Mouse (Mus musculus) embryonic facial prominence, embryonic 15.5 days (tissue): ENCODE results near the gene A630001G21Rik. TPM values are rescaled to one million over a fixed set of nuclear protein-coding genes. Genes with fewer than 3 reads are reported as not detected.

Source experiments
- ATAC-seq: fragments of 200-750 bp; cut with Nextera tagmentation; 2 replicates; pipeline ENCODE4 v1.8.0; 2017; ENCODE audit warnings: low read depth, moderate TSS enrichment; ENCODE audit not compliant: insufficient number of reproducible peaks, low FRiP score, low TSS enrichment
- H3K27ac ChIP-seq: fragments of 300-500 bp; sonication (generic); replicated peaks from 2 replicates; pipeline ENCODE4 v1.5.1; 2015; ENCODE audit warnings: mild to moderate bottlenecking, inconsistent platforms
- H3K27me3 ChIP-seq: fragments of 300-500 bp; sonication (generic); 2 replicates; pipeline ENCODE4 v1.6.1; 2015; ENCODE audit warnings: inconsistent platforms
- H3K36me3 ChIP-seq: fragments of 300-500 bp; sonication (generic); 2 replicates; pipeline ENCODE4 v1.6.1; 2015; ENCODE audit warnings: mild to moderate bottlenecking, inconsistent platforms
- H3K4me1 ChIP-seq: fragments of 300-500 bp; sonication (generic); 2 replicates; pipeline ENCODE4 v1.6.1; 2015; ENCODE audit warnings: inconsistent platforms
- H3K4me2 ChIP-seq: fragments of 300-500 bp; sonication (generic); replicated peaks from 2 replicates; pipeline ENCODE4 v1.6.1; 2015; ENCODE audit warnings: mild to moderate bottlenecking, inconsistent platforms
- H3K4me3 ChIP-seq: fragments of 300-500 bp; sonication (generic); replicated peaks from 2 replicates; pipeline ENCODE4 v1.5.1; 2015; ENCODE audit warnings: mild to moderate bottlenecking, inconsistent platforms
- H3K9ac ChIP-seq: fragments of 300-500 bp; sonication (generic); 2 replicates; pipeline ENCODE4 v1.6.1; 2015; ENCODE audit warnings: inconsistent platforms
- H3K9me3 ChIP-seq: fragments of 300-500 bp; sonication (generic); replicated peaks from 2 replicates; pipeline ENCODE4 v1.6.1; 2016; ENCODE audit warnings: inconsistent platforms
- WGBS: fragments of 180-500 bp; shearing (Covaris S2); methylation state at CpG from one replicate; pipeline ENCODE4 v1.1.7; 2015; 5-methylcytosine and 5-hydroxymethylcytosine counted together
- polyA plus RNA-seq: library from polyadenylated mRNA; unstranded; fragments of >200 nt; fragmentation: Nextera tagmentation; extraction: Ambion mirVana; gene quantifications from 2 replicates; pipeline ENCODE4 v1.2.1, GENCODE M21; 2015

A630001G21Rik gene
- polyA plus RNA-seq, 1 experiment from 2014 or later = 1.7 TPM

DNA sequence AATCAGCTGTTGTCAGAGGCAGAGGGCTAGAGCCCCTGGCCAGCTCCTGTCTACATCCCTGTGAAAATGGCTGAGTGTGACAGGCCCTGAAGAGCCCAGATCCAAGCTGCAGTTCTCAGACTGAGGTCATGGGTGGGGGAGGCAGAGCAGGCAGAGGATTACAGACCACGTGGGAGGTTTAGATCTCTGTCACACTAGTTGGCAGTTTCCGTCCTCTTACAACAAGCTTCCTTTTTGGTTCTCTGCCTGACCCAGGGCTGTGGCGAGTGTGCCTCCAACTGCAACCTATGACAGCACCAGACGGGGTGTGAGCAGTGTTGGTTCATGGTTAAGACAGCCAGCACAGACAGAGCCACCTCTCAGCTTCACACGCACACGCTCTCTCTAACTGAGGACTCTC lies 26.9 kb downstream of the A630001G21Rik start:
- Histone ChIP-seq H3K9ac (no peak overlapping the region), H3K36me3 (no peaks in the 10 kb centered on the region), H3K4me2 (no peak overlapping the region), H3K9me3 (no peaks in the 10 kb centered on the region), H3K4me1 (peaks cover 15% of the 10 kb centered on the region; the same call in 1 of the 2 replicates), H3K4me3 (no peak overlapping the region), H3K27me3 (no peaks in the 10 kb centered on the region), H3K27ac (peak overlapping the region; percentile 74)
- peak; percentile 53; the same call in 1 of the 2 replicates for ATAC-seq
- WGBS = 35% methylated on average over 6 of the region's 6 CpGs

- no peak for ATAC-seq
- 81% methylated on average over 4 of the region's 4 CpGs for WGBS
- no peaks in the 10 kb centered on the region for H3K27me3 ChIP-seq
Observed at GRCm38 (mm10) chr1:85750650-85751049, 27.8 kb downstream of the A630001G21Rik start.

GRCm38 (mm10) chr1:85749829-85750228 lies 28.6 kb downstream of the A630001G21Rik start:
- ATAC-seq = no peak
- Histone ChIP-seq H3K36me3 (no peaks in the 10 kb centered on the region), H3K27me3 (no peaks in the 10 kb centered on the region), H3K4me1 (peaks cover 15% of the 10 kb centered on the region; the same call in 1 of the 2 replicates), H3K4me3 (no peak overlapping the region), H3K9me3 (no peaks in the 10 kb centered on the region), H3K27ac (no peak overlapping the region), H3K9ac (no peak overlapping the region), H3K4me2 (no peak overlapping the region)
- 57% methylated on average over 2 of the region's 2 CpGs for WGBS

More at GRCm38 (mm10) chr1:85750650-85751049, 27.8 kb downstream of the A630001G21Rik start:
- no peaks in the 10 kb centered on the region for H3K36me3 ChIP-seq
- no peak overlapping the region for H3K9ac ChIP-seq
- H3K9me3 ChIP-seq = no peaks in the 10 kb centered on the region
- H3K4me2 ChIP-seq = no peak overlapping the region
- H3K4me3 ChIP-seq = no peak overlapping the region
- H3K27ac ChIP-seq = 0 out of 2 replicates have a peak overlapping the region, but pooled peaks have one; percentile 74
- peaks cover 15% of the 10 kb centered on the region; the same call in 1 of the 2 replicates for H3K4me1 ChIP-seq

GRCm38 (mm10) chr1:85746511-85746910 lies 31.9 kb downstream of the A630001G21Rik start:
- no peak overlapping the region for H3K27ac ChIP-seq
- H3K4me3 ChIP-seq = no peak overlapping the region
- no peak overlapping the region for H3K9ac ChIP-seq
- no peaks in the 10 kb centered on the region for H3K36me3 ChIP-seq
- H3K4me2 ChIP-seq = no peak overlapping the region
- H3K27me3 ChIP-seq = no peaks in the 10 kb centered on the region
- no peak for ATAC-seq
- 84% methylated on average over 5 of the region's 5 CpGs for WGBS
- H3K4me1 ChIP-seq = peaks cover 19% of the 10 kb centered on the region
- no peaks in the 10 kb centered on the region for H3K9me3 ChIP-seq

DNA sequence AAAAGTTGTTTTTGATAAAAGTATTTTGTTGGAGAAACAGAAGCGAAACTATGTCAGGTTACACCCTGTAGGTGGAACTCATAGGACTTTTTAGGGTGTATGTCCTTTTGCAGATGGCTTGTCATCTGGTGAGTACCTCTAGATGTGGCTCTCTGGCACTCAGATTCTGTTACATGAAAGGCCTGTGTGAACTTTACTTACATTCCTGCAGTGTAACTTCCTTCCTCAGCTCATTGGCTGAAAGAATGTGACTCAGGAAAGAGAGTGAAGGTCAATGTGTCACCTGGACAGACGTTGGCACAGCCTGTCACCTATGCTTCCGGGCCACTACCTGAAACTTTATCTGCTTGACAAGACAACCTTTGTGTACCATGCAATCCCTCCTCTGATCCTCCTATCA lies 33.9 kb downstream of the A630001G21Rik start:
- WGBS = 79% methylated on average over 3 of the region's 3 CpGs
- no peak overlapping the region for H3K9ac ChIP-seq
- peaks cover 10% of the 10 kb centered on the region; the same call in 1 of the 2 replicates for H3K4me1 ChIP-seq
- H3K27me3 ChIP-seq = no peaks in the 10 kb centered on the region
- H3K4me3 ChIP-seq = no peak overlapping the region
- no peaks in the 10 kb centered on the region for H3K9me3 ChIP-seq
- H3K4me2 ChIP-seq = no peak overlapping the region
- H3K27ac ChIP-seq = no peak overlapping the region
- ATAC-seq = no peak
- H3K36me3 ChIP-seq = no peaks in the 10 kb centered on the region

GRCm38 (mm10) chr1:85742916-85743505 lies 35.4 kb downstream of the A630001G21Rik start:
- Histone ChIP-seq H3K9ac (no peak overlapping the region), H3K4me2 (no peak overlapping the region), H3K4me1 (peaks cover 10% of the 10 kb centered on the region; the same call in 1 of the 2 replicates), H3K9me3 (no peaks in the 10 kb centered on the region), H3K36me3 (no peaks in the 10 kb centered on the region), H3K27ac (peak overlapping the region; percentile 65), H3K4me3 (no peak overlapping the region), H3K27me3 (no peaks in the 10 kb centered on the region)
- WGBS = 5% methylated on average over 2 of the region's 2 CpGs
- no peak for ATAC-seq

DNA sequence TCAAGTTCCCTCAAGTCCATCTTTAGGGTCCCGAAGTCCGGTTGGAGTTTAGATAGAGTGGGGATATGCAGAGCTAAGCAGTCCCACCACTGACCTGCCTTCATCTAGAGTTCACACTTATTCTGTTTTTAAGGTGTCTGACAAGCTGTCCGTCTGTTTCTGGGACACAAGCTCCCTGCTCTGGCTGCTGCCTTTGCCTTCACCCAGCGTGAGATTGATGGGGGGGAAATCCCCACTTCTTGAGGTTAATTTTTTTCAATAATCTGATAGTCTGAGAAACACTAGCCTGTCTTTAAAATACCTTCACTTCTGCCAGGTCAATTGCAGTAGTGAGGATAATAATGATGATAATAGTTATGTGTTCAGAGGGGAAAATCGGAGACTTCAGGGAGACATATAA lies 36.1 kb downstream of the A630001G21Rik start:
- Histone ChIP-seq H3K4me1 (peaks cover 10% of the 10 kb centered on the region; the same call in 1 of the 2 replicates), H3K9me3 (no peaks in the 10 kb centered on the region), H3K27me3 (no peaks in the 10 kb centered on the region), H3K4me3 (no peak overlapping the region), H3K27ac (no peak overlapping the region), H3K9ac (no peak overlapping the region), H3K4me2 (no peak overlapping the region), H3K36me3 (no peaks in the 10 kb centered on the region)
- WGBS = 51% methylated on average over 5 of the region's 5 CpGs
- no peak for ATAC-seq

GRCm38 (mm10) chr1:85740923-85741322 lies 37.5 kb downstream of the A630001G21Rik start:
- Histone ChIP-seq H3K36me3 (no peaks in the 10 kb centered on the region), H3K9me3 (no peaks in the 10 kb centered on the region), H3K27me3 (no peaks in the 10 kb centered on the region), H3K4me3 (no peak overlapping the region), H3K27ac (no peak overlapping the region), H3K4me2 (no peak overlapping the region), H3K9ac (no peak overlapping the region), H3K4me1 (peaks cover 11% of the 10 kb centered on the region; the same call in 1 of the 2 replicates)
- ATAC-seq = no peak
- WGBS = 68% methylated on average over 6 of the region's 6 CpGs

- no peak overlapping the region for H3K27ac ChIP-seq
- no peaks in the 10 kb centered on the region for H3K9me3 ChIP-seq
- peaks cover 14% of the 10 kb centered on the region; the same call in 1 of the 2 replicates for H3K4me1 ChIP-seq
- H3K4me2 ChIP-seq = no peak overlapping the region
- no peaks in the 10 kb centered on the region for H3K36me3 ChIP-seq
- no peaks in the 10 kb centered on the region for H3K27me3 ChIP-seq
- no peak overlapping the region for H3K4me3 ChIP-seq
- no peak for ATAC-seq
- no peak overlapping the region for H3K9ac ChIP-seq
Observed at GRCm38 (mm10) chr1:85739819-85740218, 38.6 kb downstream of the A630001G21Rik start.

DNA sequence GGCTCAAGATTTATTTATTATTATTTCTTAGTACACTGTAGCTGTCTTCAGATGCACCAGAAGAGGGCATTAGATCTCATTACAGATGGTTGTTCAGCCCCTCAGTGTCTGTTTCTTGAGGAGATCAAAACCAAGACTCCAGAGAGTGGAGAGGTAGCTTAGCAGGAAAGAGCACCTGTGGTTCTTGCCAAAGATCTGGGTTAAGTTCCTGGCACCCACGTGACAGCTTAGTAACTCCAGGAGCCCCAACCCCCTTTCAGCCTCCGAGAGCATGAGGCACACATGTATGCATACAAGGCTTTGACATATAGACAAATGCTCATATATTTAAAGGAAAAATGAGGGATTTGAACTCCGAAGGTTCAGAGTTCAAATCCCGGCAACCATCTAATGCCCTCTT lies 39.4 kb downstream of the A630001G21Rik start:
- no peak overlapping the region for H3K9ac ChIP-seq
- H3K4me1 ChIP-seq = peaks cover 14% of the 10 kb centered on the region; the same call in 1 of the 2 replicates
- ATAC-seq = no peak
- no peaks in the 10 kb centered on the region for H3K36me3 ChIP-seq
- H3K27me3 ChIP-seq = no peaks in the 10 kb centered on the region
- WGBS = 88% methylated on average over 4 of the region's 4 CpGs
- H3K27ac ChIP-seq = no peak overlapping the region
- no peaks in the 10 kb centered on the region for H3K9me3 ChIP-seq
- no peak overlapping the region for H3K4me2 ChIP-seq
- no peak overlapping the region for H3K4me3 ChIP-seq

DNA sequence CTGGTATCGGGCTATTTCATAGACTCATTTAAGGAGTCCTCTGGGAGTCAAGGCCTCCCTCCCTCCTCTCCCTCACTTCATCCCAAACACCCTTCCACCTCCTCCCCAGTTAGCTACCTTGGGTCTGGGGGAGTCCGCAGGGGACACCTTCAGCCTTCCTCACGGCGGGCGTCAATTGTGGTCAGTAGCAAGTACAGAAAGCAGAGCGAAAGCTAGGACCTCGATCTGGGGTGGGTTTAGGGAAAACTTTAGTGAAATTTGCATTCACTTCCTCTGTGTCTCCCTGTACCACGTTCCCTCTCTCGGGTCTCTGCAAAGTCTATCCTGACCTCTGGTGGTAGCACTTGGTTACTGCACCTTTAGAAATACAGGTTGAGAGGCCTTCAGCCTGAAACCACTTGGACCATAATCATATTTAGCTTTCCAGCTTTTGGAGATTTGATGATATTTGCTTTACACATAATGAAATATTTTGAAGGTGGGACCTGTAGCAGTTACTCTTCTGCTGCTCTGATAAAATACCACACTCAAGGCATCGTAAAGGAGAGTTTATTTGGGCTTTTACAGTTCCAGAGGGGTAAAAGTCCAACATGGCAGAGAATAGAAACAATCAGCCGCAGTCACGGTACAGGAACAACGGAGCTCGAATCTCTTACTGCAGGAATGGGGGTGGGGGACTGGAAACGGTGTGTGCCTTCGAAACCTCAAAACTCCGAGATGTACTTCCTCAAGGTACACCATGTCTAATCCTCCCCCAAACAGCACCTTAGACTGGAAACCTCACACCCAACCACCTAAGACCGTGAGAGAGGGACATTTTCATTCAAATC lies 41.9 kb downstream of the A630001G21Rik start:
- Histone ChIP-seq H3K36me3 (no peaks in the 10 kb centered on the region), H3K4me1 (0 out of 2 replicates have a peak, but pooled peaks cover 4% of the 10 kb centered on the region), H3K9ac (no peak overlapping the region), H3K27ac (no peak overlapping the region), H3K4me3 (peak overlapping the region; percentile 32), H3K4me2 (peak overlapping the region; percentile 44), H3K9me3 (no peaks in the 10 kb centered on the region), H3K27me3 (no peaks in the 10 kb centered on the region)
- ATAC-seq = no peak
- WGBS = 34% methylated on average over 18 of the region's 18 CpGs
